Mouse (Mus musculus) spleen, adult 2 months (tissue): ENCODE results near the gene Bicc1. TPM values are rescaled to one million over a fixed set of nuclear protein-coding genes. Genes with fewer than 3 reads are reported as not detected.

Experiments
- DNase-seq, 2 experiments: peaks; one replicate each; pipeline versions ENCODE4 v3.0.0 to v3.0.0-alpha.2; 2012 to 2021; ENCODE audit warnings: low spot score in 2 of 2, low read depth in 1 of 2
- H3K27ac ChIP-seq: fragments of 200-500 bp; 2 replicates; pipeline ENCODE4 v1.5.1; 2012; ENCODE audit warnings: low read length, inconsistent platforms; ENCODE audit not compliant: insufficient read depth
- H3K27me3 ChIP-seq: fragments of 200-500 bp; 2 replicates; pipeline ENCODE4 v1.6.1; 2012; ENCODE audit warnings: mild to moderate bottlenecking, moderate library complexity, low read length, inconsistent platforms; ENCODE audit not compliant: control insufficient read depth, insufficient read depth
- H3K36me3 ChIP-seq: fragments of 200-500 bp; 2 replicates; pipeline ENCODE4 v1.6.1; 2012; ENCODE audit warnings: mild to moderate bottlenecking, low read length, inconsistent platforms; ENCODE audit not compliant: control insufficient read depth, insufficient read depth
- H3K4me1 ChIP-seq: fragments of 200-500 bp; 2 replicates; pipeline ENCODE4 v1.6.1; 2011; ENCODE audit warnings: inconsistent platforms; ENCODE audit not compliant: control insufficient read depth, insufficient read depth, insufficient read length
- H3K4me3 ChIP-seq: fragments of 200-500 bp; 2 replicates; pipeline ENCODE4 v1.5.1; 2011; ENCODE audit warnings: mild to moderate bottlenecking, inconsistent platforms; ENCODE audit not compliant: insufficient read depth, insufficient read length; ENCODE audit errors: extremely low read depth
- CTCF ChIP-seq: fragments of 200-500 bp; IDR thresholded peaks from 2 replicates; pipeline ENCODE4 v1.5.1; 2011; ENCODE audit warnings: mild to moderate bottlenecking, inconsistent platforms; ENCODE audit not compliant: insufficient read depth, insufficient read length, insufficient replicate concordance; ENCODE audit errors: extremely low read depth
- POLR2A ChIP-seq: fragments of 200-500 bp; IDR thresholded peaks from 2 replicates; pipeline ENCODE4 v1.6.1; 2011; ENCODE audit warnings: low read depth, low read length, inconsistent platforms
- WGBS: fragments of 180-500 bp; shearing (Covaris S2); methylation state at CpG from one replicate; pipeline ENCODE4 v1.1.7; 2018; 5-methylcytosine and 5-hydroxymethylcytosine counted together
- polyA plus RNA-seq: library from polyadenylated mRNA; depleted of rRNA; stranded (reverse); fragments of >200 nt; gene quantifications from 2 replicates; pipeline ENCODE4 v1.2.3, GENCODE M21; 2012

The Bicc1 gene
- polyA plus RNA-seq, 1 experiment = 3.5 TPM

DNA sequence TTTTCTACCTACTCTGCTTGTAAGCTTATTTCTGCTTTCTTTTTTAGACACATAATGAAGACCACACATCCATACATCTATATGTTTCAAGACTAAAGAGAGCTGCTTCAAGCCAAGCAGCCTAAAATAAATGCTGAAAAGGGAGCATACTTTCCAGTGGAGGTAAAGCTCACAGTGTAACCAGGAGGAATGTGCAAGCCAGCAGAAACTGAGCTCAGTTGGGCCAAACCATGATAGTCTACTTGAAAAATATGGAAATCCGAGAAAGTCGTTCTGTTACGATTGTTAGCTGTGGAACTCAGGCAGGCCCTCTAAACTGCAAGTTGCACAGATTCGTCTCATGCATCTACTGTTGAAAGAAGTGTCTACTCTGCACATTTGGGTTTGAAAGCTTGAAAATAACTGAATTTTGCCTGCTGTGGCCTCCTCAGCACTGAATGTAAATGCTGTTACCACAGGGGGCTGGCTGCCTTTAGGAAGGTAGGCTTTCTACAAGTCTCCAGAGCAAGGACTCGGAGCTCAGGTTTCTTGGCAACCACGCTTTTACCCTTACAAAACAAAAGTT lies 19.1 kb downstream of the Bicc1 start:
- WGBS = 90% methylated on average over 6 of the region's 6 CpGs
- no peak for DNase-seq

GRCm38 (mm10) chr10:71138852-71139197 lies 20.7 kb downstream of the Bicc1 start:
- Histone ChIP-seq H3K4me3 (no peak overlapping the region), H3K4me1 (no peaks in the 10 kb centered on the region), H3K36me3 (no peaks in the 10 kb centered on the region), H3K27ac (no peak overlapping the region), H3K27me3 (no peaks in the 10 kb centered on the region)
- WGBS = 91% methylated on average over 2 of the region's 2 CpGs
- no peak for TF ChIP-seq CTCF
- TF ChIP-seq POLR2A = no peak
- no peak for DNase-seq

More for the DNA sequence above, 19.1 kb downstream of the Bicc1 start:
- no peaks in the 10 kb centered on the region for H3K4me1 ChIP-seq
- TF ChIP-seq POLR2A (no peak), CTCF (no peak)
- H3K27me3 ChIP-seq = no peaks in the 10 kb centered on the region
- no peaks in the 10 kb centered on the region for H3K36me3 ChIP-seq
- H3K27ac ChIP-seq = no peak overlapping the region
- no peak overlapping the region for H3K4me3 ChIP-seq

GRCm38 (mm10) chr10:71138132-71138851 lies 21.2 kb downstream of the Bicc1 start:
- H3K27ac ChIP-seq = no peak overlapping the region

DNA sequence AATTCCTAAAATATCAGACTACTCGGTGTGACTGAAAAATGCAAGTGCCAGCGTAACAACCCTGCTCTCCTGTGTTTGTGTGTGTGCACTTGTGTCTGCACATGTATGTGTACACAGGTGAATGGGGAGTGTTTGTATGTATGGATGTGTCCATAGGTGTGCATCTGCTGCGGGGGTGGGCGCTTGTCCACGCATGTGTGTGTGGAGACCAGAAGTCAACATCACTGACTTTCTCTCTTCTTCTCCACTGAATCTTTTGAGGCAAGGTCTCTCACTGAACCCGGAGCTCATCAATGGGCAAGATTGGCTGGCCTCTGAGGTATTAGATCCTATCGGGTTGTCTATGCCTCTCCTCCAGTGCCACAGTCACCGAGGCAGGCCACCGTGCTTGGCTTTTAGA lies 21.9 kb downstream of the Bicc1 start:
- WGBS = 94% methylated on average over 9 of the region's 9 CpGs
- TF ChIP-seq CTCF (no peak), POLR2A (no peak)
- no peak for DNase-seq
- H3K4me3 ChIP-seq = no peak overlapping the region
- no peak overlapping the region for H3K27ac ChIP-seq
- no peaks in the 10 kb centered on the region for H3K36me3 ChIP-seq
- H3K27me3 ChIP-seq = no peaks in the 10 kb centered on the region
- no peaks in the 10 kb centered on the region for H3K4me1 ChIP-seq

More at GRCm38 (mm10) chr10:71138132-71138851, 21.2 kb downstream of the Bicc1 start:
- Histone ChIP-seq H3K4me1 (no peaks in the 10 kb centered on the region), H3K36me3 (no peaks in the 10 kb centered on the region), H3K27me3 (no peaks in the 10 kb centered on the region), H3K4me3 (no peak overlapping the region)
- DNase-seq = no peak
- 83% methylated on average over 14 of the region's 14 CpGs for WGBS
- TF ChIP-seq POLR2A = no peak
- no peak for TF ChIP-seq CTCF

- TF ChIP-seq POLR2A (no peak), CTCF (no peak)
- Histone ChIP-seq H3K4me1 (no peaks in the 10 kb centered on the region), H3K4me3 (no peak overlapping the region), H3K36me3 (no peaks in the 10 kb centered on the region), H3K27me3 (no peaks in the 10 kb centered on the region), H3K27ac (no peak overlapping the region)
- WGBS = 74% methylated on average over 9 of the region's 9 CpGs
- no peak for DNase-seq
Observed at GRCm38 (mm10) chr10:71131333-71131732, 28.2 kb downstream of the Bicc1 start.

- TF ChIP-seq POLR2A = no peak
- TF ChIP-seq CTCF = no peak
Observed at GRCm38 (mm10) chr10:71130261-71130660, 29.2 kb downstream of the Bicc1 start.

DNA sequence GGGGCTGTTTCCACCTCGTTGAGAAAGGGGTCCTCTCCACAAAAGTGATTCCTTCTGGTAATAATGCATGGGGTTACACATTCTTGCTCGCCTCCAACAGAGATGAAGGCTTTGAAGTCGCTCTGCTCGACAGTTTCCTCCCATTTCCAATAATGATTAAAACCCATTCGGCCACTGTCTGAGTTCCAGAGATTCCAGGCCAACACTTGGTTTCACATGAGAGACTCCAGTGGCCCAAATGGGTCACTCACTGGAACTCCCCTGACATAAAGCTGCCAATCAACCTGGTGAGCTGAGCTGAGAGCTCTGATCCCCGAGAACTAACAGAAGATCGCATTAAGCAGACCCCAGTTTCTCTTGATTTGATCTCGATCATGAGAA lies 31.6 kb downstream of the Bicc1 start:
- Histone ChIP-seq H3K27me3 (no peaks in the 10 kb centered on the region), H3K4me3 (no peak overlapping the region), H3K36me3 (no peaks in the 10 kb centered on the region), H3K27ac (no peak overlapping the region), H3K4me1 (no peaks in the 10 kb centered on the region)
- WGBS = 65% methylated on average over 8 of the region's 8 CpGs
- no peak for TF ChIP-seq CTCF
- no peak for DNase-seq

More at GRCm38 (mm10) chr10:71130261-71130660, 29.2 kb downstream of the Bicc1 start:
- Histone ChIP-seq H3K4me3 (no peak overlapping the region), H3K36me3 (no peaks in the 10 kb centered on the region), H3K4me1 (no peaks in the 10 kb centered on the region), H3K27me3 (no peaks in the 10 kb centered on the region), H3K27ac (no peak overlapping the region)
- DNase-seq = no peak
- WGBS = 64% methylated on average over 9 of the region's 9 CpGs
